In genomic region chr7:72675018-72675417, GRCm38 (mm10) we compare ENCODE assay signal across 24 mouse cellular contexts.
"Had no signal": no experiment of that assay in that cellular context is flagged by ENCODE, and none has a peak within 500 bp of the region (broad histone marks: within the 10 kb centered on the region; RNA-seq: fewer than 3 reads in every experiment).

No protein-coding gene starts in this region.

- ATAC-seq: inflammation-experienced regulatory T-cells, adult 6 months; intestine, embryonic 15.5 days; intestine, postnatal 0 days had no signal

- DNase-seq: gastrocnemius, adult 2 months; gastrocnemius, postnatal 10 days; gastrocnemius, postnatal 25 days; heart, adult 18-20 months; heart, postnatal 10 days; heart, postnatal 4 days; kidney, adult 18-20 months; kidney, adult 8-10 months; kidney, postnatal 10 days; kidney, postnatal 25 days; kidney, postnatal 4 days; liver; liver, embryonic 13.5 days had no signal

- H3K27ac ChIP-seq: gastrocnemius, adult 2 months; heart, embryonic 10.5 days; hindbrain, embryonic 15.5 days; intestine, embryonic 15.5 days; layer of hippocampus, adult 2 months; left cerebral cortex, adult 2 months; limb, embryonic 10.5 days; limb, embryonic 12.5 days; liver, embryonic 13.5 days had no signal

- H3K36me3 ChIP-seq: heart, embryonic 10.5 days; heart, embryonic 12.5 days; hindbrain, embryonic 15.5 days; intestine, embryonic 15.5 days; limb, embryonic 10.5 days; limb, embryonic 12.5 days; liver, embryonic 13.5 days had no signal

- H3K27me3 ChIP-seq: heart, embryonic 12.5 days; hindbrain, embryonic 15.5 days; intestine, embryonic 15.5 days; limb, embryonic 12.5 days; liver, embryonic 13.5 days had no signal

- H3K4me1 ChIP-seq: heart, embryonic 10.5 days; heart, embryonic 12.5 days; hindbrain, embryonic 15.5 days; intestine, embryonic 15.5 days; limb, embryonic 10.5 days; limb, embryonic 12.5 days; liver, embryonic 13.5 days had no signal

- H3K9ac ChIP-seq: heart, embryonic 12.5 days; hindbrain, embryonic 15.5 days; intestine, embryonic 15.5 days; limb, embryonic 12.5 days; liver, embryonic 13.5 days had no signal

- H3K4me2 ChIP-seq: heart, embryonic 12.5 days; hindbrain, embryonic 15.5 days; intestine, embryonic 15.5 days; limb, embryonic 12.5 days; liver, embryonic 11.5 days; liver, embryonic 13.5 days had no signal

- H3K9me3 ChIP-seq: heart, embryonic 10.5 days; heart, embryonic 12.5 days; hindbrain, embryonic 15.5 days; intestine, embryonic 15.5 days; limb, embryonic 10.5 days; limb, embryonic 12.5 days; liver, embryonic 13.5 days had no signal

- H3K4me3 ChIP-seq: gastrocnemius, adult 2 months; heart, embryonic 10.5 days; heart, embryonic 12.5 days; hindbrain, embryonic 15.5 days; intestine, embryonic 15.5 days; layer of hippocampus, adult 2 months; left cerebral cortex, adult 2 months; limb, embryonic 10.5 days; limb, embryonic 12.5 days; liver, embryonic 13.5 days had no signal
